Comparison of ENCODE assay signal across 17 mouse cellular contexts in genomic region chr7:130785923-130786575, GRCm38 (mm10). TPM values are rescaled to one million over a fixed set of nuclear protein-coding genes. Genes with fewer than 3 reads are reported as not detected.
DNase-seq lines count a peak whose midpoint lies in the region; ATAC-seq lines count a peak whose summit lies in the region.
"Had no signal": no experiment of that assay in that cellular context is flagged by ENCODE, and none has a peak within 500 bp of the region (broad histone marks: within the 10 kb centered on the region; RNA-seq: fewer than 3 reads in every experiment).

No protein-coding gene starts in this region.

- H3K4me2 ChIP-seq in midbrain, embryonic 11.5 days: no peak overlapping the region
- no peak overlapping the region for H3K4me2 ChIP-seq in midbrain, embryonic 13.5 days (replicated peaks)
- H3K4me2 ChIP-seq: hindbrain, embryonic 13.5 days; limb, embryonic 12.5 days; midbrain, embryonic 15.5 days had no signal

- no peak overlapping the region for H3K4me3 ChIP-seq in heart, embryonic 10.5 days
- no peak overlapping the region for H3K4me3 ChIP-seq in midbrain, embryonic 11.5 days (ENCODE audit: low read depth, low read length)
- no peak overlapping the region for H3K4me3 ChIP-seq in midbrain, embryonic 13.5 days (replicated peaks)
- H3K4me3 ChIP-seq: hindbrain, embryonic 13.5 days; limb, embryonic 12.5 days; midbrain, embryonic 15.5 days had no signal

- ATAC-seq in midbrain, embryonic 11.5 days (ENCODE audit: low FRiP score): no peak
- ATAC-seq in midbrain, embryonic 13.5 days: no peak
- ATAC-seq: midbrain, embryonic 15.5 days had no signal

- no peaks in the 10 kb centered on the region for H3K36me3 ChIP-seq in heart, embryonic 10.5 days
- H3K36me3 ChIP-seq in midbrain, embryonic 11.5 days (ENCODE audit: control insufficient read depth, insufficient read depth, low read length): no peaks in the 10 kb centered on the region
- H3K36me3 ChIP-seq in midbrain, embryonic 13.5 days: no peaks in the 10 kb centered on the region
- H3K36me3 ChIP-seq: G1E; hindbrain, embryonic 13.5 days; limb, embryonic 12.5 days; midbrain, embryonic 15.5 days had no signal

- H3K9ac ChIP-seq in midbrain, embryonic 11.5 days (ENCODE audit: low read length): no peak overlapping the region
- H3K9ac ChIP-seq in midbrain, embryonic 13.5 days (replicated peaks): no peak overlapping the region
- H3K9ac ChIP-seq: hindbrain, embryonic 13.5 days; limb, embryonic 12.5 days; midbrain, embryonic 15.5 days had no signal

- no peaks in the 10 kb centered on the region for H3K9me3 ChIP-seq in heart, embryonic 10.5 days
- no peaks in the 10 kb centered on the region for H3K9me3 ChIP-seq in midbrain, embryonic 11.5 days (ENCODE audit: control insufficient read depth, low read length)
- H3K9me3 ChIP-seq in midbrain, embryonic 13.5 days: no peaks in the 10 kb centered on the region
- H3K9me3 ChIP-seq: hindbrain, embryonic 13.5 days; limb, embryonic 12.5 days; midbrain, embryonic 15.5 days had no signal

- H3K27me3 ChIP-seq in heart, embryonic 10.5 days (ENCODE audit: insufficient read depth, poor library complexity, severe bottlenecking): no peaks in the 10 kb centered on the region
- H3K27me3 ChIP-seq in midbrain, embryonic 11.5 days (ENCODE audit: control insufficient read depth, insufficient read depth, low read length): no peaks in the 10 kb centered on the region
- H3K27me3 ChIP-seq in midbrain, embryonic 13.5 days: no peaks in the 10 kb centered on the region
- H3K27me3 ChIP-seq: hindbrain, embryonic 13.5 days; limb, embryonic 12.5 days; midbrain, embryonic 15.5 days had no signal

- H3K4me1 ChIP-seq in heart, embryonic 10.5 days: peaks cover 35% of the 10 kb centered on the region
- H3K4me1 ChIP-seq in midbrain, embryonic 11.5 days (ENCODE audit: control insufficient read depth, insufficient read depth, low read length): no peaks in the 10 kb centered on the region
- 0 out of 2 replicates have a peak, but pooled peaks cover 3% of the 10 kb centered on the region for H3K4me1 ChIP-seq in midbrain, embryonic 13.5 days (replicated peaks)
- H3K4me1 ChIP-seq: hindbrain, embryonic 13.5 days; midbrain, embryonic 15.5 days had no signal

- WGBS in heart, embryonic 10.5 days: 80% methylated on average over 12 of the region's 12 CpGs
- WGBS in midbrain, embryonic 11.5 days: 86% methylated on average over 12 of the region's 12 CpGs
- WGBS in midbrain, embryonic 13.5 days: 84% methylated on average over 12 of the region's 12 CpGs

- no peak for DNase-seq in heart, embryonic 10.5 days (ENCODE audit: low spot score)
- no peak for DNase-seq in heart, adult 18-20 months
- peak; percentile 14 for DNase-seq in midbrain, embryonic 11.5 days (ENCODE audit: low spot score, missing footprints)
- peak; percentile 89 for DNase-seq in kidney, adult 9 months
- peak; percentile 30 for DNase-seq in lung, postnatal 10 days
- no peak for DNase-seq in urinary bladder, adult 2 months (ENCODE audit: low spot score)
- no peak for DNase-seq in layer of hippocampus, postnatal 14 days (ENCODE audit: low spot score in 2 of 2)
- DNase-seq: cerebellum, adult 11 months; embryo, embryonic 11 days; layer of hippocampus, adult 9-11 months had no signal

- peak overlapping the region; percentile 52; the same call in 1 of the 2 replicates for H3K27ac ChIP-seq in heart, embryonic 10.5 days
- H3K27ac ChIP-seq in midbrain, embryonic 11.5 days (ENCODE audit: low read depth, low read length): no peak overlapping the region
- H3K27ac ChIP-seq in midbrain, embryonic 13.5 days: no peak overlapping the region
- H3K27ac ChIP-seq: hindbrain, embryonic 13.5 days; limb, embryonic 12.5 days; midbrain, embryonic 15.5 days had no signal

RNA-seq across cellular contexts. Expression of gene Btbd16, which starts 12.2 kb away (rescaled TPM):
- 0.07 and 0.40 TPM in 2 replicates for polyA plus RNA-seq in heart, embryonic 10.5 days (2016; fragmentation: Nextera tagmentation; extraction: Ambion mirVana)
- total RNA-seq in heart, adult 18-20 months (2021): under 1 TPM in 1 of 2 experiments, not detected in 1; 0.36 TPM
- not detected in 2 replicates for polyA plus RNA-seq in midbrain, embryonic 11.5 days (2014; fragmentation: Nextera tagmentation; extraction: Ambion mirVana)
- polyA plus RNA-seq in midbrain, embryonic 13.5 days (2015; fragmentation: Nextera tagmentation; extraction: Ambion mirVana): not detected in 2 replicates
- polyA plus RNA-seq in urinary bladder, adult 2 months (2012; rRNA removed): 0.04 TPM in 2 replicates
- under 1 TPM; 0.37 to 0.60 TPM for total RNA-seq in layer of hippocampus, postnatal 14 days (2021)
- polyA plus RNA-seq: C2C12; G1E; limb, embryonic 12.5 days; midbrain, embryonic 15.5 days; neural tube, embryonic 11.5 days had no signal

Comparison
In these comparisons a context has a peak if more than half of its experiments do, and no peak if none do; other contexts are left out.
1. DNase-seq: peak in midbrain, embryonic 11.5 days (single experiment), kidney, adult 9 months (single experiment) and lung, postnatal 10 days (single experiment); none in heart, embryonic 10.5 days (single experiment), heart, adult 18-20 months (0 of 2), urinary bladder, adult 2 months (single experiment) and layer of hippocampus, postnatal 14 days (0 of 2).